Mouse (Mus musculus): ENCODE data around the gene Emilin2. TPM values are rescaled to one million over a fixed set of nuclear protein-coding genes. Genes with fewer than 3 reads are reported as not detected.

Gene Emilin2
- total and polyA plus RNA-seq, 3 experiments, result 0.34 to 0.38 TPM; not detected in 1

DNA sequence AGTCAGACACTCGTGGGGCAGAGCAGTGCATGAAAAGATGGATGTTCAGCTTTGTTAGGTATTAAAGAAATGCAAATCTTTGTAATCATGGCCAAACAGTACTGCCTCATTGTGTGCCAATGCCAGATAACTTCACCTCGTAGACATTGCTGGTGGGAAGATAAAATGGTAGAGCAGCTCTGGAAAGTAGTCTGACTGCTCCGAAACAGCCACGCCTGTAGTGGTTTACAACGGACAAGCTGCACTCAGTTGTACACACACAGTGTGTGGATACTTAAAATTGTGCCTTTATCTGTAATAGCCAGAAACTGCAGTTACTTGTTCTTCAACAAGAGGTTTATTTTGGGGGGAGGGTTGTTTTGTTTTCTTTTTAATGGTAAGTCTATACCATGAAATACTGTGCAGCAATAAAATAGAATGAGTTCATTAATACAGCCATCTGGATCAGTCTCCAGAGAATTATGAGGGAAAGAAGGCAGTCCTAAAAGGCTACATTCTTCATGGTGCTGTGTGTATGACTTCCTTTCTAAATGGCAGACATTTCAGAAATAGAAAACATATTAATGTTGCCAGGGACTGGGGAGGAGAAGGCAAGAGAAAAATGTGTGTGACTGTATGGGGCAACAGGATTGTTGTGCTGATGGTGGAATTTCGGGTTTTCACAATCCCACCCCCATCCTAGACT is 99.7 kb downstream of the Emilin2 start:
- no peak overlapping the region for H3K27ac ChIP-seq (ENCODE audit: insufficient read depth, low read depth)
- dilution Hi-C loops (cut with MboI; ENCODE audit: extremely low pct_ligation_motif_present, extremely low pct_unique_long_range_greater_than_20kb, low sequenced_read_pairs), result no loop called here
- no peak overlapping the region for H3K4me2 ChIP-seq (ENCODE audit: insufficient read depth, low read depth, poor library complexity, severe bottlenecking)
- peaks cover 28% of the 10 kb centered on the region for H3K79me2 ChIP-seq (replicated peaks; ENCODE audit: control insufficient read depth, extremely low read depth, insufficient read depth, poor library complexity, severe bottlenecking)
- in situ Hi-C loops (cut with MboI; ENCODE audit: low pct_ligation_motif_present, low pct_unique_long_range_greater_than_20kb, low sequenced_read_pairs), result no loop called here
- peaks cover 27 to 85% of the 10 kb centered on the region in 2 experiments for H3K4me1 ChIP-seq (ENCODE audit: control insufficient read depth in 1 of 2, insufficient read depth in 2 of 2)
- H3K9ac ChIP-seq (ENCODE audit: insufficient read depth, low read depth), result no peak overlapping the region
- TF ChIP-seq E2F4 (IDR thresholded peaks at IDR 0.05; ENCODE audit: insufficient replicate concordance, low read depth, low read length) (no peak), BHLHE40 (IDR thresholded peaks at IDR 0.05; ENCODE audit: low read depth, low read length) (no peak), SMC3 (IDR thresholded peaks at IDR 0.05; ENCODE audit: low read depth, low read length) (no peak)
- DNase-seq (ENCODE audit: extremely low read depth), result no peak
- H3K9me3 ChIP-seq (replicated peaks; ENCODE audit: low read length), result peaks cover 3% of the 10 kb centered on the region
- no peak overlapping the region for H3K4me3 ChIP-seq (replicated peaks in 1 of 3; ENCODE audit: low read depth in 2 of 3, low read length in 2 of 3, poor library complexity in 1 of 3)
- no peaks in the 10 kb centered on the region for H3K27me3 ChIP-seq (replicated peaks)
- peaks cover 0 to 10% of the 10 kb centered on the region in 2 experiments for H3K36me3 ChIP-seq (replicated peaks in 1 of 2; ENCODE audit: control insufficient read depth in 1 of 2, insufficient read depth in 1 of 2, low read length in 1 of 2)

DNA sequence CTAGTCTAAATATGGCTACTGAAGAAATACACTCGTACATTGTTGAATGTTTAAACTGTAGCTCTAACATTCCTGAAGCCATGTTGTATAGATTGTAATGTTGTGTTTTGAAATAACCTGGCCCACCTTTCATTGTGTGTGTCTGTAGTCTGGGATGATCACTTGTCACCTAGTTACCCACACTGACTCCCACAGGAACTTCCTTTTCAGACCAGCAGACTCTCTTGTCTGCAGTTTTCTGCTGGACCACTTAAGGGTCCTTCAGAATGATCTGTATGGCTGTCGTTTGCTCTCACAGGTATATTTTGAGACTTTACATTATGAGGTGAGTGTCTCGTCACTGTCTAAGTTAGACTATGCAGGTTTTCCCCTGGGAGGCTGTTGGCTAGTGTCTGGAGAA is 101.8 kb downstream of the Emilin2 start:
- dilution Hi-C loops (cut with MboI; ENCODE audit: extremely low pct_ligation_motif_present, extremely low pct_unique_long_range_greater_than_20kb, low sequenced_read_pairs), result no loop called here
- Histone ChIP-seq H3K4me3 (replicated peaks in 1 of 3; ENCODE audit: low read depth in 2 of 3, low read length in 2 of 3, poor library complexity in 1 of 3) (no peak overlapping the region), H3K4me1 (ENCODE audit: control insufficient read depth in 1 of 2, insufficient read depth in 2 of 2) (peaks cover 28 to 86% of the 10 kb centered on the region in 2 experiments), H3K9me3 (replicated peaks; ENCODE audit: low read length) (peaks cover 3% of the 10 kb centered on the region), H3K27ac (ENCODE audit: insufficient read depth, low read depth) (peak overlapping the region; percentile 60; the same call in 1 of the 2 replicates), H3K4me2 (ENCODE audit: insufficient read depth, low read depth, poor library complexity, severe bottlenecking) (peak overlapping the region; percentile 95), H3K79me2 (replicated peaks; ENCODE audit: control insufficient read depth, extremely low read depth, insufficient read depth, poor library complexity, severe bottlenecking) (peaks cover 32% of the 10 kb centered on the region), H3K36me3 (replicated peaks in 1 of 2; ENCODE audit: control insufficient read depth in 1 of 2, insufficient read depth in 1 of 2, low read length in 1 of 2) (peaks cover 0 to 8% of the 10 kb centered on the region in 2 experiments), H3K9ac (ENCODE audit: insufficient read depth, low read depth) (no peak overlapping the region), H3K27me3 (replicated peaks) (no peaks in the 10 kb centered on the region)
- TF ChIP-seq ELF1 (IDR thresholded peaks at IDR 0.05; ENCODE audit: low read depth, low read length), result no peak
- no peak for TF ChIP-seq POLR2AphosphoS2 (IDR thresholded peaks at IDR 0.05; ENCODE audit: low read depth, low read length)
- TF ChIP-seq MXI1 (IDR thresholded peaks at IDR 0.05; ENCODE audit: low read depth, low read length), result no peak
- TF ChIP-seq PAX5 (IDR thresholded peaks at IDR 0.05; ENCODE audit: low read length), result no peak
- no peak for TF ChIP-seq E2F4 (IDR thresholded peaks at IDR 0.05; ENCODE audit: insufficient replicate concordance, low read depth, low read length)
- no peak for TF ChIP-seq HCFC1 (IDR thresholded peaks at IDR 0.05; ENCODE audit: low read depth, low read length)
- TF ChIP-seq MEF2A (IDR thresholded peaks at IDR 0.05; ENCODE audit: borderline replicate concordance, low read depth, low read length), result no peak
- TF ChIP-seq JUN (IDR thresholded peaks at IDR 0.05; ENCODE audit: insufficient read depth, low read depth, low read length), result no peak
- no peak for TF ChIP-seq MYC (IDR thresholded peaks at IDR 0.05; ENCODE audit: low read depth, low read length)
- no peak for TF ChIP-seq NELFE (IDR thresholded peaks at IDR 0.05; ENCODE audit: low read depth, low read length)
- TF ChIP-seq CHD1 (IDR thresholded peaks at IDR 0.05; ENCODE audit: low read depth, low read length), result no peak
- no peak for TF ChIP-seq JUND (conservative IDR thresholded peaks at IDR 0.05; ENCODE audit: low read depth, low read length)
- in situ Hi-C loops (cut with MboI; ENCODE audit: low pct_ligation_motif_present, low pct_unique_long_range_greater_than_20kb, low sequenced_read_pairs), result no loop called here
- DNase-seq (ENCODE audit: extremely low read depth), result no peak

Measured in CH12.LX (cell line).